Mouse (Mus musculus): ENCODE results near the gene Tmem37. TPM values are rescaled to one million over a fixed set of nuclear protein-coding genes. Genes with fewer than 3 reads are reported as not detected.

The Tmem37 gene
- total RNA-seq, 2 experiments from 2014 or later, result not detected

DNA sequence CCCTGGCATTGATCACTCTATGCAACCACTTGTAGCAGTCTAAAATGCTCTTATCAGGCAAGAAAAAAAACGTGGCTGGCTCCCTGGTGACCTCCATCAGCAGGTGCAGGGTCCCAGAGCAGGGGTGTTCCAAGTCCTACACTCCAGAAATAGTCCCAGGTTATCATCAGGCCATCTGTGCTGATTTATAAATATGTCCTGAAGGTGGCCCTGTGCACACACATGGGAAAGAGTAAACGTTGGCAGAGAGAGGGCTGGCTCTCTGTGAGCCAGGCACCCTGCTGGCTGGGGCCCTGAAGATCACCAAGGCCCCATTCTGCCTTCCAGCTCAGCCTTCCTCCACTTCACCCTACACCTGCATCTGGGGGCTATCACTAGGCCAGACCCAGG, 48.8 kb downstream of the Tmem37 start:
- ATAC-seq (replicated peaks; ENCODE audit: low FRiP score, low TSS enrichment, poor library complexity, severe bottlenecking), result no peak

DNA sequence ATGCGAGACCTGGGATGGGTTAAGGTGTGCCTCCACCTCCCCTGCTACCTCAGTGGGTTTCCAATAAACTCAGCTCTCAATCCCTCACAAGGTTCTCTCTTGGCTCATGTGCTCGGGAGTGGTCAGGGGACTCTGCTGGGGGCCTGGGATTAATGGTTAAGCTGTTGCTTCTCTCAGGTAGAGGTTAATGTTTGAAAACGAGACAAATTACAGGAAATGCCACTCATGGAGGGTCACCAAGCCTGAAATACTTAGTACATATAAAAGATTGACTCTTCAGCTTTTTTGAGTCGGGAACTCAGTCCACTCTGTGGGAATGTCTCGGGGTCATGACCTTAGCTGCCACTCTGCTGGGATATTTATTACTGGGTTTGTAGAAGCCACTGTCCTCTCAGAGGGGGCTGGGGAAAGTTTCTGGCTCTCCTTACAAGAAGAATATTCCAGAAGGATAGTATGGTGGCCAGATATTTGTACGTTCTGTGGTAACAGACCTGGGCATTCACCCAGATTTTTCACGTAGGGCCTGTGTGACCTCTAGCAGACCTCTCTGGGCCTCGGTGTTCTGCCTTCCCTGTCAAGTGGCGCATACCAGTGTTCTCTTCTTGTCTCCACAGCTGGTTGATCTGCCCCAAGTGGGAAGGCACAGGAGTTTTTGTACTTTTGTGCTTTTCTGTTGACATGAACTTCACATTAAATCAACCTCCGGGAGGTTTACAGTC, 49.4 kb downstream of the Tmem37 start:
- ATAC-seq (replicated peaks; ENCODE audit: low FRiP score, low TSS enrichment, poor library complexity, severe bottlenecking), result no peak

DNA sequence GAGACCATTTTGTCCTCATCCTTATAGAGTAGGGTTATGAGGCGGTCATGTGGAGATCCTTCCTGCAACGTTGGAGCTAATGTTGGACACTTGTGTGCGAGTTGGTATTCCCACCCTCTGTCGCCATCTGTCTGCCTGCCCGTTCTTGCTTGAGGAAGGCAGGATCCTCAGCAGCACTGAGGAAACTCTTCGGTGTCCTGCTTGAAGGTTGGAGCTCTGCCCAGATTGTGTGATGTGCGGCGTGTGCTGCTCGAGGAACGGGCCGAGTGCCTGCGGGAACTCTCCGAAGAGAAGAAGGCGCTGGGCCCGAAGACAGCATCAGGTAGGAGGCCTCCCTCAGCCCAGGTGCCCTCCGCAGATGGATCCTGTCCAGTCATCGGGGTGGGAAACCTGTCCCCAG, 51.9 kb downstream of the Tmem37 start:
- ATAC-seq (replicated peaks; ENCODE audit: low FRiP score, low TSS enrichment, poor library complexity, severe bottlenecking), result no peak

DNA sequence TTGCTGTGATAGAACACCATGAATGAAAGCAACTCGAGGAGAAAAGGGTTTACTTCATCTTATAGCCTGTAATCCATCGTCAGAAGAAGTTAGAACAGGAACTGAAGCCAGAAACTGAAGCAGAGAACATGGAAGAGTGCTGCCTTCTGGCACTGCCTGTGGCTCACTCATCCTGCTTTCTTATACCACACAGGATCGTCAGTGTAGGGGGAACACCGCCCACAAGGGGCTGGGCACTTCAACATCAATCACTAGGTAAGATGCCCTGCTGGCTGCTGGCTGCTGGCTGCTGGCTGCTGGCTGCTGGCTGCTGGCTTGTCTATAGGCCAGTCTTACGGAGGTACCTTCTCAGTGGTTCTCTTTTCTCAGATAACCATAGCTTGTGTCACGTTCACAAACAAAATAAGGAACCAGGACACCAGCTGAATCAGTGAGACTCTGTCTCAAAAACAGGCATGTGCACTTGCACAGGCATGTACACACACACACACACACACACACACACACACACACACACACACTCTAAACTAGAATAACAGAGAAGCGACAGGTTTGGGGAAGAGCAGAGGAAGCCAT, 53.5 kb downstream of the Tmem37 start:
- ATAC-seq (replicated peaks; ENCODE audit: low FRiP score, low TSS enrichment, poor library complexity, severe bottlenecking), result peak; percentile 53

DNA sequence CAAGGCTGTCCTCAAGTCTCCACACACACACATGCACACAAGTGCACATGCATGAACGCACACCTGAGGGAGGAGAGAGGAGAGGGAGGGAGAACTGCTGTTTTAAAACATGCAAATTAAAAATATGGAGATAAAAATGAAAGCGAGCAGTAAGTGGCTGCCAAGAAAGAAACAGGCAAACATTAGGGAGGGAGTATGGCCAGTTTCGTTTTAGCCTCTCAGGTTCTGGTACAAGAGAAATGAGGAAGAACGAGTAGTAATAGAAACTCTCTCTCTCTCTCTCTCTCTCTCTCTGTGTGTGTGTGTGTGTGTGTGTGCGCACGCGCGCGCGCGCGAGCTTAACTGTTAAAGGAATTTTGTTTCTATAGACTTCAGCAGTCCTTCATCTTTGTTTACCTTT, 54.4 kb downstream of the Tmem37 start:
- ATAC-seq (replicated peaks; ENCODE audit: low FRiP score, low TSS enrichment, poor library complexity, severe bottlenecking), result no peak

DNA sequence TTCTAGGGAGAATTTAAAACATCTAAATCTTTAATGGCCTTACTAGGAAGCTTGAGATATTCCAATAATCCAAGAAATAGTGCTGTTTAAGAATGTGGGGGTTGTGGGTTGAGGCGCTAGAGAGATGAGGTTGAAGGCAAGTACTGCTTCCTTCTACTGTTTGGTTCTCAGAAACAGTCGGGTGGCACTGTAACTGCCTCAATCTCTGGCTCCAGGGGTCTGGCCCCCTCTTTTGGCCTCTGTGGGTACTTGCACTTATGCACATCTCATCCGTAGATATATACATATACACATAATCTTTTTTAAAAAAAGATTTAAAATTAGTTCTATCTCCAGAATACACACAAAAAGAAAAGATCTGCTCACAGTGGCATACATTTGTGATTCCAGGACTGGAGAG, 55.0 kb downstream of the Tmem37 start:
- no peak for ATAC-seq (replicated peaks; ENCODE audit: low FRiP score, low TSS enrichment, poor library complexity, severe bottlenecking)

Other genes starting within 250 kb of the Tmem37 start
- gene Ptpn4, start 236.5 kb downstream of the Tmem37 start, total RNA-seq (2014; fragmentation: Nextera tagmentation), result 21.0 and 26.4 TPM in 2 replicates
- 10.1 and 13.9 TPM in 2 replicates for gene Ptpn4, start 236.5 kb downstream of the Tmem37 start, total RNA-seq (2017)
- gene Tmem177, start 160.9 kb downstream of the Tmem37 start, total RNA-seq (2014; fragmentation: Nextera tagmentation), result 5.4 and 7.3 TPM in 2 replicates
- 4.9 and 5.2 TPM in 2 replicates for gene Tmem177, start 160.9 kb downstream of the Tmem37 start, total RNA-seq (2017)
- gene Cfap221, start 76.8 kb downstream of the Tmem37 start, total RNA-seq (2014; fragmentation: Nextera tagmentation), result not detected in 2 replicates
- not detected in 2 replicates for gene Cfap221, start 76.8 kb downstream of the Tmem37 start, total RNA-seq (2017)
- gene Sctr, start 67.2 kb downstream of the Tmem37 start, total RNA-seq (2014; fragmentation: Nextera tagmentation), result not detected in 2 replicates
- not detected in 2 replicates for gene Sctr, start 67.2 kb downstream of the Tmem37 start, total RNA-seq (2017)
- 120 and 154 TPM in 2 replicates for gene Dbi, start 47.0 kb upstream of the Tmem37 start, total RNA-seq (2014; fragmentation: Nextera tagmentation)
- gene Dbi, start 47.0 kb upstream of the Tmem37 start, total RNA-seq (2017), result 135 and 188 TPM in 2 replicates
- gene 3110009E18Rik, start 47.1 kb upstream of the Tmem37 start, total RNA-seq (2014; fragmentation: Nextera tagmentation), result 9.2 and 20.1 TPM in 2 replicates
- gene 3110009E18Rik, start 47.1 kb upstream of the Tmem37 start, total RNA-seq (2017), result 1.7 and 11.7 TPM in 2 replicates
- 120 and 172 TPM in 2 replicates for gene Steap3, start 198.6 kb upstream of the Tmem37 start, total RNA-seq (2014; fragmentation: Nextera tagmentation)
- 28.2 and 43.0 TPM in 2 replicates for gene Steap3, start 198.6 kb upstream of the Tmem37 start, total RNA-seq (2017)

All from megakaryocyte-erythroid progenitor cell, adult 5-6 weeks (primary cell).